Mouse (Mus musculus): Measurements from ENCODE around the gene Zfp219. TPM values are rescaled to one million over a fixed set of nuclear protein-coding genes. Genes with fewer than 3 reads are reported as not detected.

Gene Zfp219
- total RNA-seq, 2 experiments from 2014 or later = 3.7 to 4.7 TPM

Other genes with a start within 250 kb of the Zfp219 start
- not detected in 2 replicates for gene Ang4, start 247.1 kb downstream of the Zfp219 start, total RNA-seq (2015)
- gene Ang4, start 247.1 kb downstream of the Zfp219 start, total RNA-seq (2017) = not detected in 2 replicates
- gene AY358078, start 220.7 kb downstream of the Zfp219 start, total RNA-seq (2015) = not detected in 2 replicates
- not detected in 2 replicates for gene AY358078, start 220.7 kb downstream of the Zfp219 start, total RNA-seq (2017)
- gene Ear6, start 167.0 kb downstream of the Zfp219 start, total RNA-seq (2015) = 69.3 and 75.6 TPM in 2 replicates
- 89.1 and 124 TPM in 2 replicates for gene Ear6, start 167.0 kb downstream of the Zfp219 start, total RNA-seq (2017)
- gene Mettl17, start 135.9 kb downstream of the Zfp219 start, total RNA-seq (2015) = 6.2 and 11.7 TPM in 2 replicates
- 6.3 and 11.1 TPM in 2 replicates for gene Mettl17, start 135.9 kb downstream of the Zfp219 start, total RNA-seq (2017)
- gene Slc39a2, start 127.8 kb downstream of the Zfp219 start, total RNA-seq (2015) = 0.07 TPM in 1 of 2 replicates, not detected in the other
- 0.18 and 0.20 TPM in 2 replicates for gene Slc39a2, start 127.8 kb downstream of the Zfp219 start, total RNA-seq (2017)
- gene Ndrg2, start 106.6 kb downstream of the Zfp219 start, total RNA-seq (2015) = 0.36 and 1.5 TPM in 2 replicates
- not detected in 2 replicates for gene Ndrg2, start 106.6 kb downstream of the Zfp219 start, total RNA-seq (2017)
- not detected in 2 replicates for gene Tppp2, start 102.3 kb downstream of the Zfp219 start, total RNA-seq (2015)
- gene Tppp2, start 102.3 kb downstream of the Zfp219 start, total RNA-seq (2017) = not detected in 2 replicates
- gene Rnase13, start 98.0 kb downstream of the Zfp219 start, total RNA-seq (2015) = not detected in 2 replicates
- gene Rnase13, start 98.0 kb downstream of the Zfp219 start, total RNA-seq (2017) = not detected in 2 replicates
- gene Arhgef40, start 36.0 kb downstream of the Zfp219 start, total RNA-seq (2015) = 1.7 and 2.6 TPM in 2 replicates
- 2.2 and 5.1 TPM in 2 replicates for gene Arhgef40, start 36.0 kb downstream of the Zfp219 start, total RNA-seq (2017)
- not detected in 2 replicates for gene Tmem253, start 5.1 kb downstream of the Zfp219 start, total RNA-seq (2015)
- not detected in 2 replicates for gene Tmem253, start 5.1 kb downstream of the Zfp219 start, total RNA-seq (2017)
- gene Olfr221, start 21.7 kb upstream of the Zfp219 start, total RNA-seq (2015) = not detected in 2 replicates
- gene Olfr221, start 21.7 kb upstream of the Zfp219 start, total RNA-seq (2017) = not detected in 2 replicates
- gene Hnrnpc, start 83.3 kb upstream of the Zfp219 start, total RNA-seq (2015) = 221 and 239 TPM in 2 replicates
- 322 and 343 TPM in 2 replicates for gene Hnrnpc, start 83.3 kb upstream of the Zfp219 start, total RNA-seq (2017)
- gene Rpgrip1, start 90.0 kb upstream of the Zfp219 start, total RNA-seq (2015) = 2.9 and 3.6 TPM in 2 replicates
- gene Rpgrip1, start 90.0 kb upstream of the Zfp219 start, total RNA-seq (2017) = 2.7 TPM in 2 replicates
- 53.3 and 54.3 TPM in 2 replicates for gene Supt16, start 176.7 kb upstream of the Zfp219 start, total RNA-seq (2015)
- gene Supt16, start 176.7 kb upstream of the Zfp219 start, total RNA-seq (2017) = 148 and 153 TPM in 2 replicates
- gene Chd8, start 237.0 kb upstream of the Zfp219 start, total RNA-seq (2015) = 73.1 and 77.7 TPM in 2 replicates
- 36.9 and 47.6 TPM in 2 replicates for gene Chd8, start 237.0 kb upstream of the Zfp219 start, total RNA-seq (2017)